In genomic region chr7:130546791-130547484, GRCm38 (mm10) we compare ENCODE assay signal across 8 mouse cellular contexts. TPM values are rescaled to one million over a fixed set of nuclear protein-coding genes. Genes with fewer than 3 reads are reported as not detected.
DNase-seq lines count a peak whose midpoint lies in the region; ATAC-seq and TF ChIP-seq lines count a peak whose summit lies in the region.

No protein-coding gene starts in this region.

- peaks cover 20% of the 10 kb centered on the region for H3K4me1 ChIP-seq in forebrain, embryonic 10.5 days
- H3K4me1 ChIP-seq in heart, embryonic 15.5 days (replicated peaks), result peaks cover 19% of the 10 kb centered on the region
- H3K4me1 ChIP-seq in liver, embryonic 14.5 days (replicated peaks; ENCODE audit: control insufficient read depth in 2 of 2, insufficient read depth in 2 of 2, low read length in 1 of 2), result peaks cover 11 to 13% of the 10 kb centered on the region in 2 experiments
- H3K4me1 ChIP-seq in neural tube, embryonic 11.5 days (ENCODE audit: control insufficient read depth, insufficient read depth, low read length), result no peaks in the 10 kb centered on the region
- H3K4me1 ChIP-seq in stomach, postnatal 0 days (replicated peaks; ENCODE audit: control insufficient read depth, insufficient read depth), result 0 out of 2 replicates have a peak, but pooled peaks cover 3% of the 10 kb centered on the region

- peak; percentile 95 for TF ChIP-seq CTCF in liver, embryonic 14.5 days (IDR thresholded peaks at IDR 0.05; ENCODE audit: low read depth)
- TF ChIP-seq CTCF in stomach, postnatal 0 days (IDR thresholded peaks at IDR 0.05; ENCODE audit: low read depth), result peak; percentile 90

- under 1% methylated on average over 84 of the region's 84 CpGs for WGBS in forebrain, embryonic 10.5 days
- WGBS in heart, embryonic 15.5 days, result under 1% methylated on average over 84 of the region's 84 CpGs
- under 1% methylated on average over 78 of the region's 84 CpGs for WGBS in liver, embryonic 14.5 days (ENCODE audit: insufficient replicate concordance)
- WGBS in neural tube, embryonic 11.5 days, result under 1% methylated on average over 84 of the region's 84 CpGs
- WGBS in stomach, postnatal 0 days, result 1% methylated on average over 81 of the region's 84 CpGs

- H3K9me3 ChIP-seq in forebrain, embryonic 10.5 days, result peaks cover 7% of the 10 kb centered on the region; the same call in 1 of the 2 replicates
- no peaks in the 10 kb centered on the region for H3K9me3 ChIP-seq in heart, embryonic 15.5 days (replicated peaks)
- H3K9me3 ChIP-seq in liver, embryonic 14.5 days (ENCODE audit: control insufficient read depth, low read length), result no peaks in the 10 kb centered on the region
- no peaks in the 10 kb centered on the region for H3K9me3 ChIP-seq in neural tube, embryonic 11.5 days (ENCODE audit: control insufficient read depth, low read length)
- H3K9me3 ChIP-seq in stomach, postnatal 0 days (ENCODE audit: control insufficient read depth, low read length), result 0 out of 2 replicates have a peak, but pooled peaks cover 2% of the 10 kb centered on the region

- H3K9ac ChIP-seq in heart, embryonic 15.5 days, result peak overlapping the region; percentile 99
- H3K9ac ChIP-seq in liver, embryonic 14.5 days (replicated peaks), result peak overlapping the region; percentile 97
- peak overlapping the region; percentile 97 for H3K9ac ChIP-seq in neural tube, embryonic 11.5 days (ENCODE audit: low read length)
- H3K9ac ChIP-seq in stomach, postnatal 0 days (ENCODE audit: low read length), result peak overlapping the region; percentile 99

- peak overlapping the region; percentile 99 for H3K27ac ChIP-seq in forebrain, embryonic 10.5 days
- peak overlapping the region; percentile 100 for H3K27ac ChIP-seq in heart, embryonic 15.5 days
- peak overlapping the region; percentile 95 for H3K27ac ChIP-seq in liver, embryonic 14.5 days
- peak overlapping the region; percentile 97 for H3K27ac ChIP-seq in neural tube, embryonic 11.5 days (ENCODE audit: low read depth, low read length)
- peak overlapping the region; percentile 100 for H3K27ac ChIP-seq in stomach, postnatal 0 days (replicated peaks)

- H3K4me2 ChIP-seq in heart, embryonic 15.5 days, result peak overlapping the region; percentile 70
- peak overlapping the region; percentile 86 for H3K4me2 ChIP-seq in liver, embryonic 14.5 days (ENCODE audit: low read depth)
- H3K4me2 ChIP-seq in neural tube, embryonic 11.5 days (ENCODE audit: low read depth), result peak overlapping the region; percentile 89
- H3K4me2 ChIP-seq in stomach, postnatal 0 days (replicated peaks; ENCODE audit: low read depth), result peak overlapping the region; percentile 62

- 0 out of 2 replicates have a peak, but pooled peaks have one; percentile 16 for TF ChIP-seq EP300 in liver, embryonic 14.5 days (IDR thresholded peaks at IDR 0.05; ENCODE audit: low read depth)
- TF ChIP-seq EP300 in stomach, postnatal 0 days (optimal IDR thresholded peaks at IDR 0.05), result no peak

- peaks cover 37% of the 10 kb centered on the region for H3K36me3 ChIP-seq in forebrain, embryonic 10.5 days (replicated peaks)
- peaks cover 19% of the 10 kb centered on the region for H3K36me3 ChIP-seq in heart, embryonic 15.5 days
- peaks cover 30% of the 10 kb centered on the region for H3K36me3 ChIP-seq in liver, embryonic 14.5 days (replicated peaks; ENCODE audit: control insufficient read depth, insufficient read depth, low read depth)
- peaks cover 5% of the 10 kb centered on the region for H3K36me3 ChIP-seq in neural tube, embryonic 11.5 days (ENCODE audit: control insufficient read depth, insufficient read depth, low read length)
- H3K36me3 ChIP-seq in stomach, postnatal 0 days (ENCODE audit: control insufficient read depth, insufficient read depth, low read length), result 0 out of 2 replicates have a peak, but pooled peaks cover 5% of the 10 kb centered on the region

- ATAC-seq in heart, embryonic 15.5 days (replicated peaks; ENCODE audit: insufficient number of reproducible peaks, insufficient read depth, low FRiP score, low read depth), result peak; percentile 94
- peak; percentile 95 for ATAC-seq in liver, embryonic 14.5 days (ENCODE audit: insufficient read depth)
- peak; percentile 92 for ATAC-seq in neural tube, embryonic 11.5 days (ENCODE audit: insufficient read depth, low FRiP score, low TSS enrichment)
- ATAC-seq in stomach, postnatal 0 days (ENCODE audit: low FRiP score, low TSS enrichment), result peak; percentile 94

- H3K4me3 ChIP-seq in forebrain, embryonic 10.5 days, result peak overlapping the region; percentile 88
- peak overlapping the region; percentile 98 for H3K4me3 ChIP-seq in heart, embryonic 15.5 days
- H3K4me3 ChIP-seq in liver, embryonic 14.5 days (ENCODE audit: insufficient read depth in 1 of 2, low read depth in 2 of 2, low read length in 2 of 2), result peak overlapping the region; percentile 79 to 93
- peak overlapping the region; percentile 93 for H3K4me3 ChIP-seq in neural tube, embryonic 11.5 days (ENCODE audit: low read depth, low read length)
- peak overlapping the region; percentile 98 for H3K4me3 ChIP-seq in stomach, postnatal 0 days (ENCODE audit: low read depth, low read length)

- DNase-seq in CD8-positive naive resting alpha-beta T cell, adult 2 months (ENCODE audit: low read depth in 2 of 2, low spot score in 2 of 2), result peak; percentile 91 to 94
- DNase-seq in c-Kit-positive CD71-negative TER-119-negative erythroid progenitor cells, embryonic 14.5 days (ENCODE audit: low read depth), result peak; percentile 89
- peak; percentile 90 for DNase-seq in forebrain, embryonic 10.5 days (ENCODE audit: extremely low spot score, low spot score)
- peak; percentile 93 to 96 for DNase-seq in kidney, postnatal 25 days
- peak; percentile 78 to 84 (median 82) for DNase-seq in liver, embryonic 14.5 days (ENCODE audit: low read depth in 3 of 3, low spot score in 3 of 3)
- DNase-seq in neural tube, embryonic 11.5 days (ENCODE audit: low spot score), result peak; percentile 94
- DNase-seq in stomach, postnatal 0 days (ENCODE audit: low spot score), result peak; percentile 96

- no peaks in the 10 kb centered on the region for H3K27me3 ChIP-seq in forebrain, embryonic 10.5 days (ENCODE audit: poor library complexity, severe bottlenecking)
- no peaks in the 10 kb centered on the region for H3K27me3 ChIP-seq in heart, embryonic 15.5 days
- no peaks in the 10 kb centered on the region for H3K27me3 ChIP-seq in liver, embryonic 14.5 days (ENCODE audit: control insufficient read depth, insufficient read depth, low read length)
- no peaks in the 10 kb centered on the region for H3K27me3 ChIP-seq in neural tube, embryonic 11.5 days (ENCODE audit: control insufficient read depth, insufficient read depth, low read length)
- H3K27me3 ChIP-seq in stomach, postnatal 0 days (ENCODE audit: control insufficient read depth, insufficient read depth, low read length), result no peaks in the 10 kb centered on the region

RNA-seq across cellular contexts. Expression of gene Nsmce4a, which starts 26.0 kb away (rescaled TPM):
- 197 and 203 TPM in 2 replicates for polyA plus RNA-seq in forebrain, embryonic 10.5 days (2016; fragmentation: Nextera tagmentation; extraction: Ambion mirVana)
- polyA plus RNA-seq in heart, embryonic 15.5 days (2015; fragmentation: Nextera tagmentation; extraction: Ambion mirVana), result 115 and 118 TPM in 2 replicates
- polyA plus RNA-seq in liver, embryonic 14.5 days (2012; rRNA removed), result 31.8 and 53.2 TPM in 2 replicates
- 115 and 132 TPM in 2 replicates for polyA plus RNA-seq in liver, embryonic 14.5 days (2014; fragmentation: Nextera tagmentation; extraction: Ambion mirVana)
- polyA plus RNA-seq in neural tube, embryonic 11.5 days (2014; fragmentation: Nextera tagmentation; extraction: Ambion mirVana), result 189 and 194 TPM in 2 replicates
- 89.7 and 93.1 TPM in 2 replicates for polyA plus RNA-seq in stomach, postnatal 0 days (2015; fragmentation: Nextera tagmentation; extraction: Ambion mirVana)

RNA-seq across cellular contexts. Expression of gene Ate1, which starts 26.8 kb away (rescaled TPM):
- 52.4 and 53.3 TPM in 2 replicates for polyA plus RNA-seq in forebrain, embryonic 10.5 days (2016; fragmentation: Nextera tagmentation; extraction: Ambion mirVana)
- polyA plus RNA-seq in heart, embryonic 15.5 days (2015; fragmentation: Nextera tagmentation; extraction: Ambion mirVana), result 55.4 and 63.7 TPM in 2 replicates
- polyA plus RNA-seq in liver, embryonic 14.5 days (2012; rRNA removed), result 3.9 and 5.0 TPM in 2 replicates
- 20.0 and 23.4 TPM in 2 replicates for polyA plus RNA-seq in liver, embryonic 14.5 days (2014; fragmentation: Nextera tagmentation; extraction: Ambion mirVana)
- polyA plus RNA-seq in neural tube, embryonic 11.5 days (2014; fragmentation: Nextera tagmentation; extraction: Ambion mirVana), result 53.0 and 59.9 TPM in 2 replicates
- polyA plus RNA-seq in stomach, postnatal 0 days (2015; fragmentation: Nextera tagmentation; extraction: Ambion mirVana), result 40.4 and 56.4 TPM in 2 replicates

RNA-seq across cellular contexts. Expression of gene Tacc2, which starts 30.3 kb away (rescaled TPM):
- 38.2 and 40.3 TPM in 2 replicates for polyA plus RNA-seq in forebrain, embryonic 10.5 days (2016; fragmentation: Nextera tagmentation; extraction: Ambion mirVana)
- 43.2 and 46.8 TPM in 2 replicates for polyA plus RNA-seq in heart, embryonic 15.5 days (2015; fragmentation: Nextera tagmentation; extraction: Ambion mirVana)
- polyA plus RNA-seq in liver, embryonic 14.5 days (2012; rRNA removed), result 1.6 and 2.0 TPM in 2 replicates
- 2.3 and 2.4 TPM in 2 replicates for polyA plus RNA-seq in liver, embryonic 14.5 days (2014; fragmentation: Nextera tagmentation; extraction: Ambion mirVana)
- 56.6 and 62.6 TPM in 2 replicates for polyA plus RNA-seq in neural tube, embryonic 11.5 days (2014; fragmentation: Nextera tagmentation; extraction: Ambion mirVana)
- 15.6 and 17.1 TPM in 2 replicates for polyA plus RNA-seq in stomach, postnatal 0 days (2015; fragmentation: Nextera tagmentation; extraction: Ambion mirVana)

Comparison
In these comparisons a context has a peak if more than half of its experiments do, and no peak if none do; other contexts are left out.
1. Peak in every context shown above with its lines: DNase-seq, ATAC-seq, H3K4me3 ChIP-seq and H3K27ac ChIP-seq.